Mouse (Mus musculus): Measurements from ENCODE around the gene Olfr45.
"Not testable (repeated sequence)": the region's sequence is repeated elsewhere in the genome, so short reads cannot be mapped to it uniquely, and the experiment has no call there.

Gene Olfr45

DNA sequence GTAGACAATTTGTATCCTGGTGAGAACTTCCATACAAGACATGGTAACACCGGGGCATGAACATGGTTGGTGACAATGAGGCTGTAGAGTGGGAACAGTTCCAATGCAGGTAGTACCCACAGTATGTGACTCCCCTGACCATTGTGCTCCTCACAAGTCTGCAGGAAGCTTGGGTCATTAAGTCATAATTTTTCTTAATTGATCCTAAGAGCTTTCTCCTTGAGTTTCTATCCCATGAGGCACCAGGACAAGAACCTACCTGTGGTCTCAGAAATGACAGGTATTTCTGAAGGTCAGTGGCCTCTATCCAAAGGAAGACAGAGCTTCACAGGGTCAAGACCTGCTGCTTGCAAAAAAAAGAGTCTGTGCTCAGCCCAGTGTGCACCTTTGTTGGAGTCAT, at the start of gene Olfr45:
TSS of gene Olfr45 (plus strand) at position 301 of the 400 bp plus-strand sequence.
- no peak for DNase-seq (ENCODE audit: low read depth, low spot score)

DNA sequence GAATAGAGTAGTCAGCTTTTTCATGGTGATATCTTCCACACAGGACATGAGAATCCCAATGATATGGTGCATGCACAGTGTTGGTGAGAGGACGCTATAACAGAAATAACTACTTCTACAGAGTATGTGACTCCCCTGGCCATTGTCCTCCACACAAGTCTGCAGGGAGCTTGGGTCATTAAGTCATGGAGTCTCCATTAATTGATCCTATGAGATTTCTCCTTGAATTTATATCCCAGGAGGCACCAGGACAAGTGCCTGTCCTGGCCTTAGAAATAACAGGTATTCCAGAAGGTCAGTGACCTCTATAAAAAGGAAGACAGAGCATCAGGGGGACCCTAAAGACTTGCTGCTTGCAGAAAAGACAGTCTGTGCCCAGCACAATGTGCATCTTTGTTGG, 35.6 kb upstream of the Olfr45 start, which contains the start of gene Olfr53:
TSS of gene Olfr53 (plus strand) at position 301 of the 400 bp plus-strand sequence.
- DNase-seq (ENCODE audit: low read depth, low spot score), result no peak

DNA sequence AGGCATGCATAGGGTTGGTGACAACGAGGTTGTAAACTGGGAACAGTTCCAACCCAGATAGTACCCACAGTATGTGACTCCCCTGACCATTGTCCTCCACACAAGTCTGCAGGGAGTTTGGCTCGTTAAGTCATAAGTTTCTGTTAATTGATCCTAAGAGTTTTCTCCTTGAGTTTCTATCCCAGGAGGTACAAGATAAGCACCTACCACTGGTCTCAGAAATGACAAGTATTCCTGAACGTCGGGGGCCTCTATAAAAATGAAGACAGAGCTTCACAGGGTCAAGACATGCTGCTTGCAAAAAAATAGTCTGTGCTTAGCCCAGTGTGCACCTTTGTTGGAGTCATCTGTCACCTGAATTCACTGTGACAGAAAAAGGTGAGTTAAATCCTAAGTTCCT, 22.1 kb upstream of the Olfr45 start, which contains the start of gene Olfr539:
TSS of gene Olfr539 (plus strand) at position 301 of the 400 bp plus-strand sequence.
- no peak for DNase-seq (ENCODE audit: low read depth, low spot score)

DNA sequence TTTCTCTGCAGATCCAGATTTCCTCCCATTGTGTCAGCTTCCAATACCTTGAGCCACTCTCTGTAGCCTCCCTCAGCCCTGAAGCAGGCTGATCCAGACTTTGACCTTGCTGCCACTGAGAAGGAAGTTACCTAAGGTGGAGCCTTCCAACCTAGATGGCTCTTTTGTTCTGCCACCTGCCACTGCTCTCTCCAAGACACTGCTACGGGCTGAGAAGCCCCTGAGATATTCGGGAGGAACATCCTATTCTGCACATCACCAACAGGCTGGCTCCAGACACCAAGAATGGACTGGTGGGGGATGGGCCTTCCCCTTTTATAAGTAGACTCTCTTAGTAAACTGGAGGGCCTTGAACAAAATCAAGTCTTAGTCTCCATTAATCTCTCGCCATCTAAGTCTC, 11.1 kb upstream of the Olfr45 start:
- DNase-seq (ENCODE audit: low read depth, low spot score), result not testable (repeated sequence)

DNA sequence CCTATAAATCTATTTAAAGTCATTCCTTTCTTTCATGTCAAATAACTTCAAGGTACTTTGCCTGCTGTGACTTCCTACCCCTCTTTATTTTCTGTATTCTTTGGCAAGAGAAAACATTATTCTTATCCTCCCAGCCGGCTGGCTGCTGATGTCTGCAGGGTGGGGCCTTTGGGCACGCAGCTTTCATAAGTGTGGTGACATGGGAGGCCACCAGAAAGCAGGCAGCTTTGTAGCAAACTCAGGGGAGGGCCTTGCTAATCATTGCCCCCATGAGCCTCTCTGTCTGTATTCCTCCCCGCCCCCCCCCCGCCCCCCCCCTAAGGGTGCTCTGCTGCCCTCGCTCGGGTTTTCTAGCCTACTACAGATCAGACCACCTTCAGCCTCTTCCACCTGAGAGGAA, 5.9 kb upstream of the Olfr45 start:
- DNase-seq (ENCODE audit: low read depth, low spot score), result no peak

DNA sequence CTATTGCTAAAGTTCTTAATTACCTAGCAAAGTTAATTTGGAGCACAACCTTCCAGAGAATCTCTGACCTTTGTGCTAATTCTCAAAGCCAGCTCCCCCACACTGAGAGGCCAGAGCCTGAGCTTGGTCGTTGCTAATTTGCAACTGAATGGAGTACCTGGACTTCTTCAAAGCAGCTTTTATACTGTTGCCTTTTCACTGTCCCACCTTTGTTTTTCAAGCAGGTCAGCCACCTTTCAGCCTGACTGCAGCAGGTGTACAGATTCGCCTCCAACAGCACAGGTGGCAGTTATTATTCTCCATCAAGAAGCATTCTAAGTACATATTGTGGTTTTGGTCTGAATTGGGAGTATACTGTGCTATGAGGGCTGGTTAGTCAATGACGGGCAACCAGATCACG, 2.2 kb upstream of the Olfr45 start:
- DNase-seq (ENCODE audit: low read depth, low spot score), result not testable (repeated sequence)

DNA sequence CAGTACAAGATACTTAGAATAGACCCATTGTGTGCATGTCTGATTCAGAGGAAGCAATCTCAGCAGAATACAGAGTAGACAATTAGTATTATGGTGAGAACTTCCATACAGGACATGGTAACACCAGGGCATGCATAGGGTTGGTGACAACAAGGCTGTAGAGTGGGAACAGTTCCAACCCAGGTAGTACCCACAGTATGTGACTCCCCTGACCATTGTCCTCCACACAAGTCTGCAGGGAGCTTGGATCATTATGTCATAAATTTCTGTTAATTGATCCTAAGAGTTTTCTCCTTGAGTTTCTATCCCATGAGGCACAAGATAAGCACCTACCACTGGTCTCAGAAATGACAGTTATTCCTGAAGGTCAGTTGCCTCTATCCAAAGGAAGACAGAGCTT, 15.2 kb downstream of the Olfr45 start, which contains the start of gene Olfr541:
TSS of gene Olfr541 (plus strand) at position 301 of the 400 bp plus-strand sequence.
- DNase-seq (ENCODE audit: low read depth, low spot score), result no peak

DNA sequence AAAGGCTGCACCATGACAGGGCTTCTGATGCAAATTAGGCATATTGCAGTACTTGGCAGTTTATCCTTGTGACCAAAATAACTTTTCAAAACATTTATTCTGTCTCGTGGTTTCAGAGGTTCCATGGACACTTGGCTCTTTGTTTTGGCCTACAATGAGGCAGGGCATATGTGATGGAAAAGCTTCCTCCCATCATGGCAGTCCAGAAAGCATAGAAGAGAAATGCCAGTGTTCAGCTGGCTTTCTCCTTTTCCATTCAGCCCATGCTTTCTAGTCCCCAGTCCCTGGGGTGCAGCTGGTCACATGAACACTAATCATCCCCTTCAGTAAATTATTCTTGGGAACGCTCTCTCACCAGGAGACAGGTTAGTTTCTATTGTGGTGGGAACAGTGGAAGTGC, 24.6 kb downstream of the Olfr45 start:
- no peak for DNase-seq (ENCODE audit: low read depth, low spot score)

DNA sequence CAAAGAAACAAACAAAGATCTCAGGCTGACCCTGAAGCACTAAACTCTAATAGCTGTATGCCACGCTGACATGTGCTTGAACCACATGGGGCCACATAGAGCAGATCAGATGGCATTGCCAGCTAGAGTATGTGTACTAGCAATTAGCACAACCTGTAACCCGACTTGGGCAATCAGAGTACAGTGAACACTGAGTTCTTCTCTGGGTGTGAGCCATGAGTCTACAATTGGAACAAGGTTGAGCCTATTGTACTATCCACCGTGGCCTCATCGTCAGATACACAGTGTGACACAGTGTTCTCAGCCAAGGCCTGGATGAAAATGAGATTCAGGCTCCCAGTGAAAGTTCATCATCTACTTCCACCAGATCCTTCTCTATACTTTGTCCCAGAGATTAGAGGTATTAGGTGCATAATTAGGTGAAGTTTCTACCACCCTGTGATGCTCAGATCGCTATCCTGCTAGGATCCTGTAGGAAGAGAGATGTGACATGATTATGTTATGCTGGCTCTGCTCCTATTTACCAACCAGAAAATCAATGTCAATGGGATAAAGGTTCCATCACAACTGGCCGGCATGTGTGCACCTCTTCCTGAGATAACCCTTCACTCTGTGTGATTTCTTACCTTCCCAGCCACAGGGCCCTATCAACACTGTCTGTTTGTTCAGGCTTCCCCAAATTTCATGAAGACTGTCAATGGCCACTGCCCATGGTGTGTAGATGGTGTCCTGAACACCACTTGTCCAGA, 26.0 kb downstream of the Olfr45 start:
- DNase-seq (ENCODE audit: low read depth, low spot score), result no peak

DNA sequence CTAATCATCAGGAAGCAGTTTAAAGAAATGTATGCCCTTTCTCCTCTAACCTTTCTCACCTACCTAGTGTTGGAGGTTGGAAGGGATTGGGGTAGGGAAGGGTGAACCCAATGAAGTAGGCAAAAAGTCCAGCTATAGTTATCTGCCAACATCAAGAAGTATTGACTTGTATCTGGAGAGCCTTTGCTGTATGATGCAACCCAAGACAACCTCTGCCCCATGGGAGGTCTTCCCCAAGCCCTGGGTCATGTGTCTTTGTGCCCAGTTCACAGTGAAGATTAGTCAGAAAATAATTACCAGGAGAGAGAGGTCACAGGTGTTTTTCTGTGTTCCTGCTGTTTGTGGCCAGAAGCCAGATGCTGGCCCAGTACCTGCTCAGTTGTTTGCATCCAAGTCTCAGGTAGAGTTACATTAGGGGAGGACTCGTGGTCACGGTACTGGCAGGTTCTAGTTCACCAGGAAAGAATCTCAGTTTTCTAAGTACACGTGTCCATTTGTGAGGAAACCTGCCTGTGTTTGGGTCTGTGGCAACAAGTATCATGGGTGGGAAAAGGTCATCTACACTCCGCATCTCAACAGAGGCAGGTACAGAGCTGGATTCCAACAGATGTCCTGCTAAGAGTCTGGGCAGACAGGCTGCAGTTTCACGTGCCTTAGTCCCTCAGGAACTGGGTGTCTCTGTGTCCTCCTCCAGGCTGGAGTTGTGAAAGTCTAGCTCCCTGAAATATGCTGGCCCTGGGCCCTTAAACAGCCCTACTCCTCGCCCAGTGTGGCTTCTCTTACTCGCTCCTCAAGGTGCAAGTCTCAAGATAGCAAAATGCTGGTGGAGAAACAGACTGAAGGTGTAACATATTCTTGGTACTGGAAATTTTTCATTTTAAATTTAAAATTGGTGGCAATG, 35.7 kb downstream of the Olfr45 start:
- no peak for DNase-seq (ENCODE audit: low read depth, low spot score)

DNA sequence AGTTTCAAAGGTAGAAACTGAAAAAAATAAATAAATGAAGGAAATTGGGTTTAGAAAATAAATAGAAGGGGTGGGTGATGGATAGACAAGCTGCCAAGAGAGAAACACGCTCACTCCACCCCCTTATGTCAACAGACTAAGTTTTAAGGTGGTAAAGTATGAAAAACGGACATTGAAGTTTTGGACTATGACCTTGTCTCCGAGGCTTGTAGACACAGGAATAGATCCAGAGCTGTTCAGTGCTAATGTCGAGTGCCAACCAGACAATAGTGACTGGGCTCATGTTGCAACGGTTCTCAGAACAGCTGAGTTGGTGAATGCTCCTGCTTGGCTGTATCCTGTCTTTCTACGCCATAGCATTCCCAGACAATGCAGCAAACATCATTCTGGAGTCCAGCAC, 39.3 kb downstream of the Olfr45 start:
- DNase-seq (ENCODE audit: low read depth, low spot score), result no peak

DNA sequence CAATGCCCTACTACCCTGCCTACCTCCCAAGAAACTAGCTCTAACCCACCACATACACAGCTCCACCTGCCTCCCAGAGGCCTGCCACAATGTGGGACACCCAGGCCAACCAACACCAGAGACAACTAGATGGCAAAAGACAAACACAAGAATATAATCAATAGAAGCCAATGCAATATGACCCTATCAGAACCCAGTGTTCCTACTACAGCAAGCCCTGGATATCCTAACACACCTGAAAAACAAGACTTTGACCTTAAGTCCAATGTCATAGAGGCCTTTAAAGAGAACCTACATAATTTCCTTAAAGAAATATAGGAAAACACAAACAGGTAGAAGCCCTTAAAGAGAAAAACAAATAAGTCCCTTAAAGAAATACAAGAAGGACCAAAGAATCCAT, 43.8 kb downstream of the Olfr45 start:
- no peak for DNase-seq (ENCODE audit: low read depth, low spot score)

DNA sequence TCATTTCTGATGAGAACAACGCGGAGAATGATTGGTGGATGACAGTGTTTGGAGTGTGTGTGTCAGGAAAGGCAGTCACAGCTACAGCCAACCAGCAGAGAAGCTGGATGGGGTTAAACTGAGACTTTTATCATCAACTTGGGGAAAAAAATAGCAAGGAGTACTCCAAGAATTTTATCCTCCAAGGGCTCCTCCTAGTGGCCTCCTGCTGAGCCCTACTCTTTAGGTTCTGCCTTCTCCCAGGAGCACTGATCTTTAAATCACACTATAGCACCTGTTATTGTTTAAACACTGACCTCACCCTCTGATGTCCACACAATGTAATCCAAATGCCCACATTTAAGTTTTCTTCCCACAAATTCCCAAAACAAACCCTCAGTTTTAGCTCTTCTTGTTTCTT, 51.4 kb downstream of the Olfr45 start:
- no peak for DNase-seq (ENCODE audit: low read depth, low spot score)
